Mouse (Mus musculus) forebrain, embryonic 15.5 days (tissue): ENCODE measurements around the gene Mylpf. TPM values are rescaled to one million over a fixed set of nuclear protein-coding genes. Genes with fewer than 3 reads are reported as not detected.
A peak's percentile ranks its signal among the peaks of the same experiment; 100 is the strongest.

Experiments
- ATAC-seq: fragments of 200-750 bp; cut with Nextera tagmentation; replicated peaks from 2 replicates; pipeline ENCODE4 v1.8.0; 2017; ENCODE audit warnings: mild to moderate bottlenecking, moderate TSS enrichment, moderate library complexity
- H3K27ac ChIP-seq: fragments of 300-500 bp; sonication (generic); replicated peaks from 2 replicates; pipeline ENCODE4 v1.5.1; 2015; ENCODE audit warnings: mild to moderate bottlenecking, inconsistent platforms
- H3K27me3 ChIP-seq: fragments of 300-500 bp; sonication (generic); 2 replicates; pipeline ENCODE4 v1.6.1; 2015; ENCODE audit warnings: inconsistent platforms
- H3K36me3 ChIP-seq: fragments of 300-500 bp; sonication (generic); 2 replicates; pipeline ENCODE4 v1.6.1; 2015; ENCODE audit warnings: mild to moderate bottlenecking, inconsistent platforms
- H3K4me1 ChIP-seq: fragments of 300-500 bp; sonication (generic); 2 replicates; pipeline ENCODE4 v1.6.1; 2015; ENCODE audit warnings: inconsistent platforms
- H3K4me2 ChIP-seq: fragments of 300-500 bp; sonication (generic); replicated peaks from 2 replicates; pipeline ENCODE4 v1.6.1; 2015; ENCODE audit warnings: mild to moderate bottlenecking, inconsistent platforms
- H3K4me3 ChIP-seq: fragments of 300-500 bp; sonication (generic); 2 replicates; pipeline ENCODE4 v1.5.1; 2015; ENCODE audit warnings: mild to moderate bottlenecking, inconsistent platforms
- H3K9ac ChIP-seq: fragments of 300-500 bp; sonication (generic); replicated peaks from 2 replicates; pipeline ENCODE4 v1.6.1; 2015; ENCODE audit warnings: mild to moderate bottlenecking, inconsistent platforms
- H3K9me3 ChIP-seq: fragments of 300-500 bp; sonication (generic); 2 replicates; pipeline ENCODE4 v1.6.1; 2016; ENCODE audit warnings: inconsistent platforms
- WGBS: fragments of 180-500 bp; shearing (Covaris S2); methylation state at CpG from one replicate; pipeline ENCODE4 v1.1.7; 2015; ENCODE audit warnings: mixed read lengths; 5-methylcytosine and 5-hydroxymethylcytosine counted together
- polyA plus RNA-seq: library from polyadenylated mRNA; unstranded; fragments of >200 nt; fragmentation: Nextera tagmentation; extraction: Ambion mirVana; gene quantifications from 2 replicates; pipeline ENCODE4 v1.2.1, GENCODE M21; 2015

Gene Mylpf
- polyA plus RNA-seq, 1 experiment from 2014 or later: 6.3 TPM

- no peak for ATAC-seq
Measured at GRCm38 (mm10) chr7:127255965-127256364, 47.3 kb downstream of the Mylpf start.

GRCm38 (mm10) chr7:127256518-127256917 lies 47.8 kb downstream of the Mylpf start:
- Histone ChIP-seq H3K9me3 (no peaks in the 10 kb centered on the region), H3K4me2 (no peak overlapping the region), H3K27ac (no peak overlapping the region), H3K27me3 (no peaks in the 10 kb centered on the region), H3K4me1 (peaks cover 34% of the 10 kb centered on the region), H3K4me3 (no peak overlapping the region), H3K9ac (no peak overlapping the region), H3K36me3 (peaks cover 4% of the 10 kb centered on the region; the same call in 1 of the 2 replicates)
- no peak for ATAC-seq
- 89% methylated on average over 5 of the region's 5 CpGs for WGBS

More at GRCm38 (mm10) chr7:127255965-127256364, 47.3 kb downstream of the Mylpf start:
- peaks cover 4% of the 10 kb centered on the region; the same call in 1 of the 2 replicates for H3K36me3 ChIP-seq
- H3K27ac ChIP-seq: no peak overlapping the region
- H3K27me3 ChIP-seq: no peaks in the 10 kb centered on the region
- 96% methylated on average over 2 of the region's 2 CpGs for WGBS
- no peaks in the 10 kb centered on the region for H3K9me3 ChIP-seq
- H3K4me2 ChIP-seq: no peak overlapping the region
- H3K4me3 ChIP-seq: no peak overlapping the region
- H3K9ac ChIP-seq: no peak overlapping the region
- H3K4me1 ChIP-seq: peaks cover 30% of the 10 kb centered on the region

GRCm38 (mm10) chr7:127259186-127259905 lies 50.7 kb downstream of the Mylpf start:
- H3K36me3 ChIP-seq: peaks cover 4% of the 10 kb centered on the region; the same call in 1 of the 2 replicates
- WGBS: 67% methylated on average over 8 of the region's 8 CpGs
- no peak overlapping the region for H3K27ac ChIP-seq
- H3K4me1 ChIP-seq: peaks cover 27% of the 10 kb centered on the region
- no peaks in the 10 kb centered on the region for H3K27me3 ChIP-seq
- H3K4me3 ChIP-seq: peak overlapping the region; percentile 70
- peak overlapping the region; percentile 77 for H3K4me2 ChIP-seq
- no peak for ATAC-seq
- peak overlapping the region; percentile 64 for H3K9ac ChIP-seq
- no peaks in the 10 kb centered on the region for H3K9me3 ChIP-seq

GRCm38 (mm10) chr7:127260309-127261111 lies 51.8 kb downstream of the Mylpf start, which contains the start of gene Dctpp1:
Dctpp1 (minus strand) TSS chr7:127260709.
- Histone ChIP-seq H3K4me2 (peak within 1 kb of the TSS; percentile 77), H3K36me3 (peaks cover 4% of the 10 kb centered on the region; the same call in 1 of the 2 replicates), H3K27ac (peak within 1 kb of the TSS; percentile 39), H3K9ac (peak within 1 kb of the TSS; percentile 64), H3K9me3 (no peaks in the 10 kb centered on the region), H3K4me1 (peaks cover 19% of the 10 kb centered on the region), H3K4me3 (peak within 1 kb of the TSS; percentile 70), H3K27me3 (no peaks in the 10 kb centered on the region)
- under 1% methylated on average over 50 of the region's 50 CpGs for WGBS
- ATAC-seq: peak; percentile 99

GRCm38 (mm10) chr7:127262218-127262961 lies 53.7 kb downstream of the Mylpf start:
- no peak overlapping the region for H3K9ac ChIP-seq
- 82% methylated on average over 10 of the region's 10 CpGs for WGBS
- no peak for ATAC-seq
- H3K4me1 ChIP-seq: peaks cover 19% of the 10 kb centered on the region
- H3K4me3 ChIP-seq: no peak overlapping the region
- no peaks in the 10 kb centered on the region for H3K36me3 ChIP-seq
- H3K27ac ChIP-seq: no peak overlapping the region
- H3K27me3 ChIP-seq: no peaks in the 10 kb centered on the region
- H3K9me3 ChIP-seq: no peaks in the 10 kb centered on the region
- no peak overlapping the region for H3K4me2 ChIP-seq

GRCm38 (mm10) chr7:127263526-127263925 lies 54.8 kb downstream of the Mylpf start:
- Histone ChIP-seq H3K4me3 (no peak overlapping the region), H3K4me1 (peaks cover 19% of the 10 kb centered on the region)
- 83% methylated on average over 3 of the region's 3 CpGs for WGBS

More at GRCm38 (mm10) chr7:127263526-127263925, 54.8 kb downstream of the Mylpf start:
- no peaks in the 10 kb centered on the region for H3K27me3 ChIP-seq
- H3K4me2 ChIP-seq: no peak overlapping the region
- no peaks in the 10 kb centered on the region for H3K9me3 ChIP-seq
- peaks cover 5% of the 10 kb centered on the region; the same call in 1 of the 2 replicates for H3K36me3 ChIP-seq
- no peak overlapping the region for H3K9ac ChIP-seq
- no peak overlapping the region for H3K27ac ChIP-seq
- ATAC-seq: no peak

Other genes starting within 250 kb of the Mylpf start
- gene Cdipt, start 233.0 kb upstream of the Mylpf start, polyA plus RNA-seq: 104 and 105 TPM in 2 replicates
- gene Cdiptos, start 232.8 kb upstream of the Mylpf start, polyA plus RNA-seq: 0.56 and 0.88 TPM in 2 replicates
- 3.0 and 3.5 TPM in 2 replicates for gene Mvp, start 194.3 kb upstream of the Mylpf start, polyA plus RNA-seq
- not detected in 2 replicates for gene Pagr1b, start 192.4 kb upstream of the Mylpf start, polyA plus RNA-seq
- 32.2 and 40.4 TPM in 2 replicates for gene Pagr1a, start 191.5 kb upstream of the Mylpf start, polyA plus RNA-seq
- gene Gm42742, start 187.8 kb upstream of the Mylpf start, polyA plus RNA-seq: 67.9 and 75.6 TPM in 2 replicates
- gene Prrt2, start 187.7 kb upstream of the Mylpf start, polyA plus RNA-seq: 18.0 and 19.8 TPM in 2 replicates
- 79.3 and 84.0 TPM in 2 replicates for gene Maz, start 181.9 kb upstream of the Mylpf start, polyA plus RNA-seq
- gene Kif22, start 166.4 kb upstream of the Mylpf start, polyA plus RNA-seq: 67.6 and 69.0 TPM in 2 replicates
- not detected in 2 replicates for gene Zg16, start 121.6 kb upstream of the Mylpf start, polyA plus RNA-seq
- gene AI467606, start 117.5 kb upstream of the Mylpf start, polyA plus RNA-seq: 1.3 and 1.6 TPM in 2 replicates
- gene Qprt, start 86.7 kb upstream of the Mylpf start, polyA plus RNA-seq: 0.50 and 0.66 TPM in 2 replicates
- gene Spn, start 71.1 kb upstream of the Mylpf start, polyA plus RNA-seq: not detected in 2 replicates
- gene Cd2bp2, start 12.8 kb upstream of the Mylpf start, polyA plus RNA-seq: 86.7 and 91.5 TPM in 2 replicates
- gene Tbc1d10b, start 422 bp upstream of the Mylpf start, polyA plus RNA-seq: 33.6 and 35.1 TPM in 2 replicates
- 70.7 and 71.5 TPM in 2 replicates for gene Zfp553, start 24.2 kb downstream of the Mylpf start, polyA plus RNA-seq
- 21.8 and 27.8 TPM in 2 replicates for gene Sept1, start 24.2 kb downstream of the Mylpf start, polyA plus RNA-seq
- 65.2 and 65.9 TPM in 2 replicates for gene Zfp771, start 35.4 kb downstream of the Mylpf start, polyA plus RNA-seq
- 159 and 166 TPM in 2 replicates for gene Dctpp1, start 51.8 kb downstream of the Mylpf start, polyA plus RNA-seq
- gene Sephs2, start 65.2 kb downstream of the Mylpf start, polyA plus RNA-seq: 48.7 and 49.5 TPM in 2 replicates
- gene Itgal, start 87.4 kb downstream of the Mylpf start, polyA plus RNA-seq: 0.22 and 0.28 TPM in 2 replicates
- gene Zfp768, start 136.7 kb downstream of the Mylpf start, polyA plus RNA-seq: 12.1 and 12.7 TPM in 2 replicates
- gene Zfp747, start 167.2 kb downstream of the Mylpf start, polyA plus RNA-seq: 7.6 and 8.9 TPM in 2 replicates
- 4.8 and 5.5 TPM in 2 replicates for gene 9130019O22Rik, start 178.3 kb downstream of the Mylpf start, polyA plus RNA-seq
- 5.4 and 5.9 TPM in 2 replicates for gene E430018J23Rik, start 184.7 kb downstream of the Mylpf start, polyA plus RNA-seq
- gene Zfp764, start 197.9 kb downstream of the Mylpf start, polyA plus RNA-seq: 4.6 and 6.1 TPM in 2 replicates
- 27.8 and 29.5 TPM in 2 replicates for gene Zfp688, start 213.2 kb downstream of the Mylpf start, polyA plus RNA-seq
- 16.2 and 17.1 TPM in 2 replicates for gene Zfp689, start 240.3 kb downstream of the Mylpf start, polyA plus RNA-seq